Mouse (Mus musculus) spleen, adult 2 months (tissue): ENCODE measurements around the gene Sfxn4.

ENCODE experiments used
- CTCF ChIP-seq: fragments of 200-500 bp; IDR thresholded peaks from 2 replicates; pipeline ENCODE4 v1.5.1; 2011; ENCODE audit warnings: mild to moderate bottlenecking, inconsistent platforms; ENCODE audit not compliant: insufficient read depth, insufficient read length, insufficient replicate concordance; ENCODE audit errors: extremely low read depth
- POLR2A ChIP-seq: fragments of 200-500 bp; IDR thresholded peaks from 2 replicates; pipeline ENCODE4 v1.6.1; 2011; ENCODE audit warnings: low read depth, low read length, inconsistent platforms

- TF ChIP-seq POLR2A, result no peak
- no peak for TF ChIP-seq CTCF
Measured at GRCm38 (mm10) chr19:60903971-60904370, 42.7 kb upstream of the Sfxn4 start.
